Mouse (Mus musculus) cerebral cortex, adult 2 months (tissue): Measurements from ENCODE around the gene Slc37a1.

ENCODE experiments used
- WGBS: fragments of 180-500 bp; shearing (Covaris S2); methylation state at CpG from one replicate; pipeline ENCODE4 v1.1.7; 2018; 5-methylcytosine and 5-hydroxymethylcytosine counted together

Slc37a1 gene

DNA sequence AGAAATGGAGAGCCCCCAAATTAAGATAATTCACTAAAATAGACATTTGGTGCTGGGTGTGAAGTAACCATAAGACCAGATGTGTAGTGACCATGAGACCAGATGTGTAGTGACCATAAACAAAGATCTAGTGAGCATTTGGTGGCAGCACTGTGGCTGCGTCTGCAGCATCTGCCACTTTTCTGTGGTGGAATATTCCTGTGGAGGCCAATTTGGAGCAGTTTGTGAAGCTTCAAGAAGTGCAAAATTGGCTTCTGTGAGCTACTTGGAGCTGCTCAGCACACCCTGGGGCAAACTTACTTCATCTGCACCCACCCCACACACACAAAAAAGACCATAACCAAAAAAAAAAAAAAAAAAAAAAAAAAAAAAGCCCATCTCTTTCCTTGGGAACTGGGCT, 18.6 kb upstream of the Slc37a1 start:
- WGBS, result 49% methylated on average over 1 of the region's 1 CpGs

DNA sequence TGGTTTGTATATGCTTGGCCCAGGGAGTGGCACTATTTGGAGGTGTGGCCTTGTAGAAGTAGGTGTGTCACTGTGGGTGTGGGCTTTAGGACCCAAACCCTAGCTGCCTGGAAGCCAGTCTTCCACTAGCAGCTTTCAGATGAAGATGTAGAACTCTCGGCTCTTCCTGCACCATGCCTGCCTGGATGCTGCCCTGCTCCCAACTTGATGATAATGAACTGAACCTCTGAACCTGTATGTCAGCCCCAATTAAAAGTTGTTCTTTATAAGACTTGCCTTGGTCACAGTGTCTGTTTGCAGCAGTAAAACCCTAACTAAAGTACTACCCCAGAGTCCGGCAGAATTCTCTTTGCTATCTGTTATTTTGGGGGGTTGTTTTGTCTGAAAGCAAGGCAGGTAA, 16.8 kb upstream of the Slc37a1 start:
- WGBS, result 92% methylated on average over 2 of the region's 2 CpGs

DNA sequence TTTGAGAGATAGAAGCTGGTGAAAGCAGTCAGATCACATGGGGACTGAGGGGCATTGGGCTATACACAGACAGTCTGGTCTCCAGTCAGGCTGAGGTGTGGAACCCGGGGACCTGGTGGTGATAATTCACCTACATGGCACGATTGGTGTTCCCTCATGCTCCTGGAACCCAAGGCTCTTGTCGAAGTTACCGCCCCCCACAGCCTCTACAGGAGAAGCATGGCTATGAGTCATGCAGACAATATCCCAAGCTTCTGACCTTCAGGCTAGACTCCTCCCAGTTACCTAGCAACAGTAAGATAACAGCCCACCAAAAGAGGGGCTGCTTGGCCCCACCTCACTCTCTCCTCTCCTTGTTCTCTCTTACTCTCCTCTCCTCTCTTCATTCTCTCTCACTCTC, 16.3 kb upstream of the Slc37a1 start:
- WGBS, result 84% methylated on average over 4 of the region's 4 CpGs

DNA sequence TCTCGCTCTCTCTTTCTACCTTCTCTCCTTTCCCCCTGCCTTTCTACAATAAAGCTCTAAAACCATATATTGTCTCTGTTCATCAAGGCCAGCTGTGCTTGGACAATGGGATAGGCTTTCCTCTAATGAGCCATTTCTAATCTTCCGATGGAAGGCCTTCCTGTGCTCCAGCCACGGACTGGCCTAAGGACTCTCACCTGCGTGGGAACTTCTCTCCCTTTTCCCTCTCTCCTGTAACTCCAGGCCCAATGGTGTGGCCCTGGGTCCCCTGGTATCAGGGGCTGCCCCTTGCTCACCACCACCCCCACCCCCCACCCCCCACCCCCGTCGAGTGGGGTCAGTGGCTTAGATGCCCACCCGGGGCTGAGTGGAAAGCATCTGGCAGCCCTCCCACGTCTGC, 15.9 kb upstream of the Slc37a1 start:
- 88% methylated on average over 8 of the region's 8 CpGs for WGBS

DNA sequence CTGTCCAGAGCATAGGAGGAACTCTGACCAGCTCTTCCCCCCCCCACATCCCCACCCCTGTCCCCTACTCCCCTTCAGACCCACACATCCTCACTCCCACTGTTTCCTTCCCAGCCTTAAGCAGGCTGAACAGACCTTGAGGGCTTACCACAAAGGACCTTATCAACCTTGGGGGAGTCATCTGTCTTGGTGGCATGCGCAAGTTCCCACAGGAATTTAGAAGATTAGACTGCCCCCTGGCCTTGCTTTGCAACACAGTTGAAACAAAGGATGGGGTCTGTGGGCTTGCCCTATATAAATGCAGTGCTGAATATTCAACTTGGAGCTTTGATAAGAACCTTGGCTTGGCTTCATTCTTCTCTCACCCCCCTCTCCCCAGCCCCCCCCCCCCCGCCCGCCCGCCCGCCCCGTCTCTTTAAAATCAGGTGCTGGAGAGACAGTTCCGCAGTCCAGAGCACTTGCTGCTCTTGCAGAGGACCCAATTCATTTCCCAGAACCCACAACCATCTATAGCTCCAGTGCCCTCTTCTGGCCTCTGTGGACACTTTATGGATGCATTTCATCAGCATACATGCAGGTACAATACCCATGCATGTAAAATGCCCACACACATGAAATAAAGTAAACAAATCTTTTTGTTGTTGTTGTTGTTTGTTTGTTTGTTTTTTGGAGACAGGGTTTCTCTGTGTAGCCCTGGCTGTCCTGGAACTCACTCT, 15.3 kb upstream of the Slc37a1 start:
- 50% methylated on average over 7 of the region's 7 CpGs for WGBS

DNA sequence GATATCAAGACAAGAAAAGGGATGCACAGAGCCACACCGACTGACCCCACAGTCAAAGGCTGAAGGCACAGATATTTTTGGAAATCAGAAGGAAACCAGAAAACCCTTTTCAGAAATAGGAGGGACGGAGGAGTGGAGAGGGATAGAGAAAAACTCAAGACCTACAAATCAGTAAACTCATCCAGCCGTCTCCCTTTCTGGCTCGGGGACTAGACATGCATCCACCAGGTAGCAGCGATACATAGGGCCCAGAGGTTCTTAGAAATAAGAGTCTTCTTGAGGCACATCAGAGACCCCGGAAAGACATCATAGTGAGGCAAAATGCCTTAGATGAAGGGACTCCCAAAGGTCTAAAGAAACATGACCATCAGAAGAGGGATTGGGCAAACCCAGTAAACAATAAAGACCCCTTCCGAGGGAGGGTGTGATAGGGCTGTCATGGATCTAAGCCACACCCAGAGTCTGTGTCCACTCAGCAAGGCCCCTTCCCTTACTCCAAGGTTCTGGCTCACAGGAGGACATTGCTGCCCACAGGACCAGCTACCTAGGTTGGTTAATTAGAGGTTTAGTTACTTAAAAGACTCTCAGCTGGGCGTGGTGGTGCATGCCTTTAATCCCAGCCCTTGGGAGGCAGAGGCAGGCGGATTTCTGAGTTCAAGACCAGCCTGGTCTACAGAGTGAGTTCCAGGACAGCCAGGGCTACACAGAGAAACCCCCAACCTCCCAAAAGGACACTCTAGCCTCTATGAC, 14.0 kb upstream of the Slc37a1 start:
- WGBS, result 91% methylated on average over 9 of the region's 9 CpGs

DNA sequence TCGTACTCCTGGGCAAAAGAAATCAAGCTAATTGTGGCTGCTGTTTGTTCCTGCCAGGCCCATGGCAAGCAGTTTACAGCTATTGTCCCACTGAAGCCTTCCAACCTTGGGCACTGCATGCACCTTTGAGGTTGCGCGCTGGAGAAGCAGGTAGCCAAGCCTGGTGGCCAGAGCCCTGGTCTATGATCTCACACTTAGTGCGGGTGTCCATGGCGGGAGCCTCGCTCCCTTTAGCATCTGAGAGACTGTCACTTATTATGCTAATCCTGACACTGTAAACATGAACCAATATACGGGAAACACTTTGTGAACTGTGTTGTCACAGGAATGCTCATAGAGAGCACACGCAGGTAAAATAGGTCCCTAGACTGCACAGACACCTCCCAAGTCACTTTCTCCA, 13.0 kb upstream of the Slc37a1 start:
- WGBS, result 93% methylated on average over 8 of the region's 8 CpGs

DNA sequence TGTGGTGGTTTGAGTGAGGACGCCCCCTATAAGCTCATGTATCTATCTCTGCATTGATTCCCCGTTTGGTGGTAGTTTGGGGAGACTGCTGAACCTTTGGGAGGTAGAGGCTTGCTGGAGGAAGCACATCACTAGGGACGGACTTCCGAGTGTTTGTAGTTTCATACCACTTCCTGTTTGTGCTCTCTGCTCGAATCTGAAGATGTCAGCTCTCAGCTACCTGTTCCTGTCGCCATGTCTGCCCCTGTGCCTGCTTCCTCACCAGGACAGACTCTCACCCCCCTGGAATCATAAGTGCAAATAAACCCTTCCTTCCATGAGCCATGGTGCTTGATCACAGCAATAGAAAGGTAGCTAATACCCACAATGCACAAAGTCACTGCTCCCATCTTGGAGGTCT, 11.4 kb upstream of the Slc37a1 start:
- 77% methylated on average over 6 of the region's 6 CpGs for WGBS

DNA sequence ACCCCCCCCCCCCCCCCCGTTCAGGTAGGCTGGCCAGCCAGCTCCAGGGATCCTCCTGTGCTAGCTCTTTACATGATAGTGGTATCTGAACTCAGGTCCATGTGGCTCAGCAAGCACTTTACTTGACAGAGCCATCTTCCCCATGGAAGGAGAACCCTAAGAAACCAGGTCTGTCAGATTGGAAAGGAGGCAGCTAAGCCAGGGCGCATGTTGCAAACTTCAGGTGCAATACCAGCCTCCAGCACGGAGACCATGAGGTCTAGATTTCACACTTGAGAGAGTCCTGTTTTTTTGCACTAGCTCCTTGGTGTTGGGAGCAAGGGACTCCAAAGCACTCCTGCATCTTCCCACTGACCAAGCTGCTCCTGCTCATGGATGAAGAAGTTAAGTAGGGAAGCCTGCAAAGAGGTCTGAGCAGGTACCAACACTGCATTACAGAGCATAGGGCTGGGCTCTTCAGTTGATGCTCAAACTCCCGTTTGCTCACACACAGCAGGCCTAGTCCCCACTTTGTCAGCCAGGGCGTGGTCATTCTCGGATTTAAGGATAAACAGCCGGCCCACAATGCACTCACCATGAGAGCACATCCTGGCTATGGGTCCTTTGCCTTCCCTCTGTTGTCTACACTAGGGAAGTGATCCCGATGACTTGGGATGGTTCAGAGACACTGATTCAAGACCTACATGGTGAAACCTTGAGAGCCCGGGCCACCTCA, 10.2 kb upstream of the Slc37a1 start:
- WGBS, result 32% methylated on average over 9 of the region's 9 CpGs

DNA sequence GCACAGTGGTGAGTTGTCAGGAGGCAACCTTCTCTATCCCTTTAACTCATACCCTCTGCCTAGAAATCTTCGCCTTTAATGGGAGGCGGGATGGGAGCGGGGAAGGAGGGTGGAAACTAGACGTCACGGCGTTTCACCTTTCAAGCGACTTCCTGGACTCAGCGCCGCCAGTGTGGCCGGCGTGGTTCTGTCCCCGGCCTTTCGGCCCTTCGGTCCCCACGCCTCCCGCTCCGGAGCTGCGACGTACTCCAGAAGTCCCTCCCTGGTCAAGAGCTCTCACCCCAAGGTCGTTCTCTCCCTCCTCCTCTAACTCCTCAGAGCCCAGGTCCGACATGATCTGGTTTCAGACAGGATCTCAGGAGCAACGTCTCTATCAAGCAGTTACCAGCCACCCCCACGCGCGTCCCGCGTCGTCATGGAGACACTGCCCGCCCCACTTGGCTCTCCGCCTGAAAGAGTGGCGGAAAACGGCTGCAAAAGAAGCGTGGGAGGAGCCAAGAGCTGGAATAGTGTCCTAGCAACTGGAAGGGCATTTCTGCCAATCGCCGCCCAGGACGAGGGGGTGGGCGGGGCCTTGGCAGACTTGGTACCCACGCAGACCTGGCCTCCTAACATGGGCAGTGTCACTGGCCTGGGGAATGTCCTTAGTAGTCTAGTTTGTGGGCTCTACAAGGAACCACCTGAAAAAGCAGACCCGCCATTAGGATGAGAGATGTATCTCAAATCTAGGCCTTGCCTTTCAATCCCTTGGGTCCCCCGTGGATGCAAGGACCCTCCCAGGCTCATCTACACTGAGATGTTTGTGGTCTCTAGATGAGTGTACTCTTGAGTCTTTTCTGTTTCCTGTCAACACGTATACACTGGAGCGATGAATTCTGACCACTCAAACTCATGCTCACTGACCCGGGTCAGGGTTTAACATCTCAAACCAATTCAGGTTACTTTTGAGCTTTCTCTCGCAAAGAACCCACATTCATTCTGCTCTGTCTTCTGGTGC, 9.4 kb upstream of the Slc37a1 start, which contains the start of gene Rsph1:
TSS of gene Rsph1 (minus strand) at position 462 of the 997 bp plus-strand sequence.
- 9% methylated on average over 44 of the region's 44 CpGs for WGBS

DNA sequence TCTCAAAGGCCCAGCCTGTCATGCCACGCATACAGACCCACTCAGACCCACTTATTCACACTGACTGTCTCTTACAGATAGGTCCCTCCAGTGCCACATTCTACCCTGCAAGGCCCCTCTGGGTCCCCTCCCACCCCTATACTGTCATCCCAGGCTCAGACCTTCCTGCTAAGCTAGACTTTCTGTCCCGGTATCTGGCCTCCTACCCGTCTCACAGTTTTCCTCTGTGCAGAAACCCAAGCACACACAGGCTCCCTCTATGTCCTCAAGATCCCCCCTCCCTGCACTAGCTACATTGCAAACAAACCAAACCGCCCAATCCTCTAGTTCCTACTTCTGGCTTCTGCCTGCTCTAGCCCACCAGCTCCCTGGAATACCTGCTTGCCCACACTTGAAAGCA, 8.7 kb upstream of the Slc37a1 start:
- 60% methylated on average over 4 of the region's 4 CpGs for WGBS

DNA sequence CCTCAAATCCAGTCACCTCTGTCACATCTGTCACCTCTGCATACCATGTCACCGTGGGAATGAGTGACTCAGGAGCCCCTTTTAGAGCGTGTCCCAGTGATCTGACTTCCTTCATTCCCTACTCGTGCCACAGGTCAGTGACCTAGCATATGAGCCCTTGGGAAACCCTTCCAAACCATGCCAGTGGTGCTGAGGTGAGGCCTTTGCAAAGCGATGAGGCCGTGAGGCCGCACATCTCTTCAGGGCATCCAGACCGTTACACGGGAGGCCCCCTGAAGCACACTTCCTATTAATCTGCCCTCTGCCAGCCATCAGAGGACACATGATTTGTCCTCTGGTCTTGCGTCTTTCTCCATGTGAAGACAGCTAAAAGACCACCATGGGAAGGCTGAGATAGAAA, 7.1 kb upstream of the Slc37a1 start:
- 91% methylated on average over 9 of the region's 9 CpGs for WGBS

DNA sequence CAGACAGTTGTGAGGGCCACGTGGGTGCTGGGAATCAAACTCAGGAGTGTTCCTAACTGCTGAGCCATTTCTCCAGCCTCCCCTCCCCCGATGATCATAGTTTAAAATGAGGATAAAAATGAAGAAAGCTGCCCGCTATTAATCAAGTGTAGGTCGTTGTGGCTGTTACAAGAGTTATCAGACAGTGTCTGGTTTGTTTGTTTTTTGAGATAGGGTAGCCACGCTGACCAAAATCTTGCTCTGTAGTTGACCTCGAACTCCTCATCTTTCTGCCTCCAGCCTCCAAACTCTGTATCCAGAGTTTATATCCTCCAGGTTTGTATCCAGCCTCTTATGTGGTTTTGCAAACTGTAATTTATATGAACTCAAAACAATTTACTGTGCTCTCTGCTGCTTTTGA, 6.3 kb upstream of the Slc37a1 start:
- WGBS, result 88% methylated on average over 6 of the region's 6 CpGs

DNA sequence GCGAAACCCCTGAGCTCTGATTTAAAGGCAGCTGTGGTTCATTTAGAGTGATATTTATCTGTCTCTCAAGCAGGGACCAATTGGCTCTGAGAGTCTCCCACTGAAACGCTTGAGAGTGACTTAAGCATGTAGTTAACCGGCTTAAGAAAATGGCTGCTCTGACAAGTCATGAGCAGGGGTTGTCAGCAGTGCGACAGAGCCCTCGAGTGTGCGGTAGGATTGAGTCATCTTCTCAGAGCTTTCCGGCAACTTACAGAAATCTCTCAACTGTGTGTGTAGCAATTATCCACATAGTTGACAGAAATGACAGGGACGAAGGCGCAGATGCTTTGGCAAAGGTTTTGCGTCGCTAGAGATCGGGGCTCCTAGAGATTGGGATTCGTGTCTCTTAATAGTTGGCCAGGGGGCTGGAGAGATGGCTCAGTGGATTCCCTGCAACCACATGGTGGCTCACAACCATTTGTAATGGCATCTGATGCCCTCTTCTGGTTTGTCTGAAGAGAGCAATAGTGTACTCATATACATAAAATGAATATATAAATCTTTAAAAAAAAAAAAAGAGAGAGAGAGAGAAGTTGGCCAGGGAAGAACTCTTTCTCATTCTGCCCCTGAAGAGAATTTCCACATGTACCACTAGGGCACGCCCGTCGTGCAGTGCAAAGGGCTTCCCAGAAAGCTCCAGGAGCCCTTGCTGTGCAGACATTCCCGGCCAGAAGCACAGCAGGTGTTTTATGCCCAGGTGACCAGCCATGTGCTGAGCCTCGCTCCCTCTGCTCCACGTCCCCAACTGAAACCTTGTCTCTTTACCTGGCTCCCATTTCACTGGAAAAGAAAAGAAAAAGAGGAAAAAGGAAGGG, 4.5 kb upstream of the Slc37a1 start:
- WGBS, result 39% methylated on average over 19 of the region's 19 CpGs

DNA sequence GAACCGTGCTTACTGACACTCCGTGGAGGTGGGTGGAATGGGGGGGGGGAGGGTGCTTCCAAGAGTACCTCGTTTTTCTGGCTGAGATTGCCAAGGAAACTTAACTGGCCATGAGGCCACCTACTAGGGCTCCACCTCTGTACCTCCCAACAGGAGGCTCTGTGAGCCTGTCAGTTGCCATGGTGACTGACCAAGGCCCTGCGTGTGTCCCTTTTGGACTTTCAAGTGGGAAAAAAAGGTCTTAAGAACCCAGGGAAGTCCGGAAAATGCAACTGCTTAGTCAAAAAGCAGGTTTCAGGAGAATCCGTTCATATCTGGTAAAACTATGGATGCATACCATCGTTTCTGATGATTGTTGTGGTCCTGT, 3.9 kb upstream of the Slc37a1 start:
- WGBS, result 25% methylated on average over 7 of the region's 7 CpGs

DNA sequence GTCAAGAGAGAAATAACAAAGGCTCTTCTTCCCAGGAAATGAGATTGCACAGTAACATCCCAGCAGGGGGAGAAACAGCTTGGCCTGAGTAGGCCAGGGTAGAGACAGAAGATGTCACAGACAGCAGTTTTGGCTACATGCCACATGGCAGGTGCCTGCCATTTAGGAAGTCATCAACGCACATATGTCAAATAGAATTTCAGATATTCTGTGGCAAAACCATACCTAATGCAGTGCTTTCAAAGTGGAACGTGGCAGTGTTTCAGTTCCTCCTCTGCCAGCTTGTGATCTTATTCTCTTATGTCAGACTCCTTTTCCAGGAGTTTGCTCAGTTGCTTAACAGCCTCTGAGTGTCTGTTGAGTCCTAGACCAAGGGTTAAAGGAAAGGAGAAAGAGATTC, 725 bp upstream of the Slc37a1 start:
- WGBS, result 70% methylated on average over 2 of the region's 2 CpGs

DNA sequence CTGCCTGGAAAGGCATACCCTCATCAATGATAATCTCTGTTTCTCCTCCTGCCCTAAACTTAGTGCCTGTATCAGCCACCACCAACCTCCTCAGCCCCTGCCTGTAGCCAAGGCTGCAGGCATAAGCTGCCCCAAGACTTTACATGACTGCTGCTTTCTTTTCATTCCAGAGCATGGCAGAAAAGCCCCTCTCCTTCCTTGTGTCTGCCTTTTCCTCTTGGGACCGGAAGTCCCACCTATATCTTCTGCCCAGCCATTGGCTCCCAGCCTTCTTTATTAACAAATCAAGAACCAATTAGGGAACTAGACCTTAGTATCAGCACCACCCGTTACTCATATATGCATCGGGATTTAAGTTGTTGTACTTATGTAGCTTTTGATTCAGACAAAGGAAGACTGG, 624 bp downstream of the Slc37a1 start:
- 94% methylated on average over 3 of the region's 3 CpGs for WGBS

DNA sequence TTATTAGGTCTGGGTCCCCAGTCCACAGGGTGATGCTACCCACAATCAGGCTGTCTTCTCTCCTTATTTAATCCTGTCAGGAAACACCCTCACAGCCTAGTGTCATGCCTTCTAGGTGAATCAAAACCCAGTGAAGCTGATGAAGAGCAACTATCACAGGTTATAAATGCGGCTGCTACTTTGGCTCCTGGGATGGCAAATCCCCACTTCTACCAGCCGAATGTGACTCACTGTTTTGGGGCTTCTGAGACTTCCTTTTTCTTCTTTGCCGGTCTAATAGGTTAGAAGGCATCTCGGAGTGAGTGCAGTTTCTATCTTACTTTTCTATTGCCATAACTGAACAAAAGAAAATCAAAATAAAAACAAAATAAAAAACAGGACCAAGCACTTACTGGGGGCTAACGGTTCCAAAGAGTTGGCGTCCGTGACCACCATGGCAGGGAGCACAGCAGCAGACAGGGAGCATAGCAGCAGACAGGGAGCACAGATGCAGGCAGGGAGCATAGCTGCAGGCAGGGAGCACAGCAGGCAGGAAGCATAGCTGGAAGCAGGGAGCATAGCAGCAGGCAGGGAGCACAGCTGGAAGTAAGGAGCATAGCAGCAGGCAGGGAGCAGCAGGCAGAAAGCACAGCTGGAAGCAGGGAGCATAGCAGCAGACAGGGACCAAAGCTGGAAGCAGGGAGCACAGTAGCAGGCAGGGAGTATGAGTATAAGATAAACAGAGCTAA, 2.6 kb downstream of the Slc37a1 start:
- 71% methylated on average over 7 of the region's 7 CpGs for WGBS

DNA sequence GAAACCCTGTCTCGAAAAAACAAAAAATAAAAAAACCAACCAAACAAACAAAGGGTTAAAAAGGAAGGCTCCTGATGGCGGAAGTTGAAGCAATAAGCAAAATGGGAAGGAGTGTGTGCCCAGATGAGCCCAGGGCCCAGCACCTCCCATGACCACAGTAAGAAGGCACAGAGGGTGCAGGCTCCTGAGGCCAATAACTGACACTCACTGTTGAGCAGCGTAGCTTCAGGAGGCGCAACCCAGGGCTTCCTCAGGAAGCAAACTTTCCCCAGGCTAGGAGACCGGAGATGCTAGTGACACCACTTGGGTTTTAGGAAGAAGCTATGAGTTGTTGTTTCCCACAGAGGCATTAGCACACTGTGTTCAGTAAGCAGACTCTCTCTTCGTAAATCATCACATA, 4.3 kb downstream of the Slc37a1 start:
- 59% methylated on average over 6 of the region's 6 CpGs for WGBS
